Mouse (Mus musculus): ENCODE data around the gene Pik3cd.

The Pik3cd gene

DNA sequence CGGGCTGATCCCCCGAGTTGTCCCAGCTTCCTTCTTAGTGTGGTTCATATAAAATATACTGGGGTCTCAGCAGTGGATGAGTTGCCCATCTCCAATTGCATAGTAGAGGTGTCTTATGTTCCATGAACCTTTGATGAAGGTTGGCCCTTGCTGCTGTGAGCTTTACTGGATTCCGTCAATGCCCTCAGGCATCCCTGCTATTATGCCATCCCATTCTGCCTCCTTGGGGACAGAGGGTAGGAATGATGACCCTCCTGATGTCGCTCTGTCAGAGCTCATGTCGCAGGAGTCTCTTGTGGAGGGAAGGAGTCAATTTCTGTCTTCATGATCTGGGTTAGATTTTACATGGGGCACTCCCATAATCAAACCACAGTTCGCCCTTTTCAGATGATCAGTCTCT lies 88.9 kb downstream of the Pik3cd start:
- 0 out of 2 replicates have a peak, but pooled peaks have one; percentile 36 for ATAC-seq (ENCODE audit: insufficient number of reproducible peaks, low FRiP score, low TSS enrichment)

- ATAC-seq (ENCODE audit: insufficient number of reproducible peaks, low FRiP score, low TSS enrichment) = no peak
Observed at GRCm38 (mm10) chr4:149611376-149612044, 90.9 kb downstream of the Pik3cd start.

DNA sequence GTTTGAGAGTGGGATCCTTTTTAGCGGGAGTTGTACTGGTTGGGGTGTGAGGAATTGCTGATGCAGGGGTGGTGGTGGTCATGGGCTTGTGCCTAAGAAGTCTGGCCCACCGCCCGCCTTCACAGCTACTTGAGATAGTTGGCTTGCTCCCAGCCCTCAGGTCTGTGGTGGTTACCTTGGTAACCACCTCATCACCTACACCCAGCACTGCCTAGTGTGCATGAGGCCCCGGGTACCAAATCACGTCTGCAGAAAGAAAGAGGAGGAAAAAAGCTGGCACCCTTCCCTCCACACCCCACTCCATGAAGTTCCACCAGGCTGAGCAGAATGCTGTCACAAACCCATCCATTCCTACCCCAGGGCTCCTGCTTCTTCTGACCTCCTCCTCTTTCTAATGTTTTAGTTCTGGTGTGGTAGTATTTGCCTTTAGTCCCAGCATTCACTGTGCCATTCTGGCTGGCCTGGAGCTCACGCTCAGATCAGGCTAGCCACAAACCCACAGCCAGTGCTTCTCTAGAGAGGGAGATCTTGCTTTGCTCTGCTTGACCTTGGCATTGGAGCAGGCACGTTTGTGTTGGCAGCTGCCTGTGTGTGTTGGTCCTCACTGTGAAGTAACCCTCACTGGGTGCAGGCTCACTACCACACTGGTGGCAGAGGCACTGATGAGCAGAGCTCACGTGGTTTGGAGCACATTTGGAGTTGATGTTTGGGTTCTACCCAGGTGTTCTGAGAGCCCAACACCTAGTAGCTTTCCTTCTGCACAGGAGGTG lies 92.9 kb downstream of the Pik3cd start:
- ATAC-seq (ENCODE audit: insufficient number of reproducible peaks, low FRiP score, low TSS enrichment) = no peak

GRCm38 (mm10) chr4:149608309-149608638 lies 94.1 kb downstream of the Pik3cd start:
- no peak for ATAC-seq (ENCODE audit: insufficient number of reproducible peaks, low FRiP score, low TSS enrichment)

- ATAC-seq (ENCODE audit: insufficient number of reproducible peaks, low FRiP score, low TSS enrichment) = 0 out of 2 replicates have a peak, but pooled peaks have one; percentile 31
Observed at GRCm38 (mm10) chr4:149607591-149608308, 94.6 kb downstream of the Pik3cd start.

DNA sequence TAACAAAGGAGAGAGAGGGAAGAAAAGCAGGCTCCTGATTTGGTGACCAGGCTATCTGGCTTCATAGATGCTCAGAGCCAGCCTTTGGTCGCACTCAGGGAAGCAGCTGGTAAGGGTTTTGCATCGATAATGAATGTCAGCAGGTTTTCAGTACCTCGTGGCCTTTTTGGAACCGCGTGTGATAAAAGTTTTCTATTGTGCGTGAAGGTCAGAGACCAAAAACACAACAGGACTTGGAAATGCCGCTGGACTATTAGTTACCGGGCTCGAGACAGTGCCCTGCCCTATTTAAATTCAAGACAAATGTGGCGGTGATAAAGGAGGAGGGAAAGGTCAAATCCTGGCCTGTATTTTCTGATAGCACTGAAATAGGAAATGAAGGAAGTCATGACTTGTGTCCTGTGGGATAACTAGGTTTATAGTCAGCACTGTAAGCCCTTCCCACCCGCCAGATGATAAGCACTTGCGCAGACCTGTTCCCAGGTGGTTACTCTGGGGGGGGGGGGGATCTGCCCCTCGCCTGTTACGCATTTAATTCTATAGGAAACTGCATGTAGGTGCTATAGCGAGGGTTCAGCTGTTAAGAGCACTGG lies 95.5 kb downstream of the Pik3cd start:
- no peak for ATAC-seq (ENCODE audit: insufficient number of reproducible peaks, low FRiP score, low TSS enrichment)

- ATAC-seq (ENCODE audit: insufficient number of reproducible peaks, low FRiP score, low TSS enrichment) = no peak
Observed at GRCm38 (mm10) chr4:149606056-149606455, 96.3 kb downstream of the Pik3cd start.

DNA sequence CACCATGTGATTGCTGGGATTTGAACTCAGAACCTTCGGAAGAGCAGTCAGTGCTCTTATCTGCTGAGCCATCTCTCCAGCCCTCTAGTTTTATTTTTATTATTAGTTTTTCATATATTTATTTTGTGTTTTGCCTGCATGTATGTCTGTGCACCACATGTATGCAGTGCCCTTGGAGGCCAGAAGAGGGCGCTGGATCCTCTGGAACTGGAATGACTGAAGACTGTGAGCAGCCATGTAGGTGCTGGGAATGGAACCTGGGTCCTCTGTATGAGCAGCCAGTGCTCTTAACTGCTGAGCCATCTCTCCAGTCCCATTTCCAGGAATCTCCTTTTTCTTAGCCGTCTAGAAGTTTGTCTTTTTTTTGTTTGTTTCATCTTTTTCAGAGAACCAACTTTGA lies 97.9 kb downstream of the Pik3cd start:
- ATAC-seq (ENCODE audit: insufficient number of reproducible peaks, low FRiP score, low TSS enrichment) = no peak

- no peak for ATAC-seq (ENCODE audit: insufficient number of reproducible peaks, low FRiP score, low TSS enrichment)
Observed at GRCm38 (mm10) chr4:149603860-149604259, 98.5 kb downstream of the Pik3cd start.

DNA sequence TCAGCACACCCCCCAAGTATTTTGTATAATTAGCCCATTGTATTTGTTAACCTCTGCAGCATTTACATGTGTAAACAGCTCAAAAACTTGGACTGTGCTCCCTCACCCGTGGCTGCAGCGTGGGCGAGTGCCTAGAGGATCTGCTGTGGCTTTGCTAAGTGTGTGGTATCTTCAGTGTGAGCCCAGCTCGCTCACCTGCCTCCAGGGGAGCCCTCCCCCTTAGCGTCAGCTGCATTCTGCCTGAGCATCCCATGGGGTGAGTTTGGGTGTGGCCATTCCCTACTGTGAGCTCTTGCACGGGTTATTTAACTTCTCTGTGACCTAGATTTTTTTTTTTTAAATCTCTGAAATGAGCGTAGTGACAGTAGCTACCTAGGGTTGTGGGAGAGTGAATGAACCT lies 100.1 kb downstream of the Pik3cd start:
- no peak for ATAC-seq (ENCODE audit: insufficient number of reproducible peaks, low FRiP score, low TSS enrichment)

GRCm38 (mm10) chr4:149601484-149601883 lies 100.9 kb downstream of the Pik3cd start:
- no peak for ATAC-seq (ENCODE audit: insufficient number of reproducible peaks, low FRiP score, low TSS enrichment)

GRCm38 (mm10) chr4:149600130-149600529 lies 102.2 kb downstream of the Pik3cd start:
- ATAC-seq (ENCODE audit: insufficient number of reproducible peaks, low FRiP score, low TSS enrichment) = no peak

- ATAC-seq (ENCODE audit: insufficient number of reproducible peaks, low FRiP score, low TSS enrichment) = no peak
Observed at GRCm38 (mm10) chr4:149599549-149599948, 102.8 kb downstream of the Pik3cd start.
